28 mouse cellular contexts compared by ENCODE assay signal in genomic region chr2:51273300-51273699, GRCm38 (mm10).
DNase-seq lines count a peak whose midpoint lies in the region; ATAC-seq and TF ChIP-seq lines count a peak whose summit lies in the region.
"Had no signal": no experiment of that assay in that cellular context is flagged by ENCODE, and none has a peak within 500 bp of the region (broad histone marks: within the 10 kb centered on the region; RNA-seq: fewer than 3 reads in every experiment).

No protein-coding gene starts in this region.

- H3K4me2 ChIP-seq in kidney, postnatal 0 days (ENCODE audit: low read length): no peak overlapping the region
- H3K4me2 ChIP-seq in kidney, embryonic 15.5 days: no peak overlapping the region
- no peak overlapping the region for H3K4me2 ChIP-seq in CH12.LX (ENCODE audit: insufficient read depth, low read depth, poor library complexity, severe bottlenecking)
- H3K4me2 ChIP-seq: embryonic facial prominence, embryonic 15.5 days; forebrain, embryonic 12.5 days; forebrain, embryonic 15.5 days; heart, embryonic 11.5 days; hindbrain, embryonic 13.5 days had no signal

- H3K79me2 ChIP-seq in CH12.LX (replicated peaks; ENCODE audit: control insufficient read depth, extremely low read depth, insufficient read depth, poor library complexity, severe bottlenecking): no peaks in the 10 kb centered on the region

- DNase-seq in kidney, postnatal 0 days (ENCODE audit: low spot score): peak; percentile 58
- peak; percentile 7 for DNase-seq in CH12.LX (ENCODE audit: extremely low read depth)
- no peak for DNase-seq in cerebellum, postnatal 14 days
- DNase-seq in natural killer cell, adult 2 months (ENCODE audit: low spot score in 2 of 2): no peak
- DNase-seq in testis, postnatal 14 days (ENCODE audit: low spot score): no peak
- DNase-seq: adrenal gland, postnatal 10 days; adrenal gland, postnatal 36 days; cerebellum, adult 18-20 months; cerebellum, adult 9-10 months; cerebellum, postnatal 25 days; gastrocnemius, postnatal 10 days; gastrocnemius, postnatal 36 days; heart, adult 11 months; heart, postnatal 36 days had no signal

- H3K27me3 ChIP-seq in kidney, postnatal 0 days (ENCODE audit: insufficient read depth, low read length): no peaks in the 10 kb centered on the region
- no peaks in the 10 kb centered on the region for H3K27me3 ChIP-seq in kidney, embryonic 15.5 days
- no peaks in the 10 kb centered on the region for H3K27me3 ChIP-seq in CH12.LX (replicated peaks)
- H3K27me3 ChIP-seq: embryonic facial prominence, embryonic 15.5 days; forebrain, embryonic 12.5 days; forebrain, embryonic 15.5 days; hindbrain, embryonic 13.5 days; Patski had no signal

- dilution Hi-C loops in CH12.LX (cut with MboI; ENCODE audit: extremely low pct_ligation_motif_present, extremely low pct_unique_long_range_greater_than_20kb, low sequenced_read_pairs): no loop called here

- H3K9me3 ChIP-seq in kidney, postnatal 0 days (replicated peaks; ENCODE audit: low read length): no peaks in the 10 kb centered on the region
- H3K9me3 ChIP-seq in kidney, embryonic 15.5 days (replicated peaks): no peaks in the 10 kb centered on the region
- H3K9me3 ChIP-seq in CH12.LX (replicated peaks; ENCODE audit: low read length): no peaks in the 10 kb centered on the region
- H3K9me3 ChIP-seq: embryonic facial prominence, embryonic 15.5 days; forebrain, embryonic 12.5 days; forebrain, embryonic 15.5 days; hindbrain, embryonic 10.5 days; hindbrain, embryonic 13.5 days had no signal

- TF ChIP-seq CTCF in kidney, postnatal 0 days (IDR thresholded peaks at IDR 0.05; ENCODE audit: low read depth): no peak
- no peak for TF ChIP-seq CTCF in CH12.LX (conservative IDR thresholded peaks at IDR 0.05 in 1 of 2, IDR thresholded peaks at IDR 0.05 in 1 of 2; ENCODE audit: low read depth in 2 of 2, low read length in 2 of 2)
- TF ChIP-seq CTCF in embryonic fibroblast, embryonic 13.5 days (IDR thresholded peaks at IDR 0.05; ENCODE audit: borderline replicate concordance, insufficient read depth, low read length): no peak

- in situ Hi-C loops in CH12.LX (cut with MboI; ENCODE audit: low pct_ligation_motif_present, low pct_unique_long_range_greater_than_20kb, low sequenced_read_pairs): no loop called here

- 38% methylated on average over 5 of the region's 5 CpGs for WGBS in kidney, postnatal 0 days
- WGBS in kidney, embryonic 15.5 days: 44% methylated on average over 5 of the region's 5 CpGs

- TF ChIP-seq POLR2A in CH12.LX (IDR thresholded peaks at IDR 0.05; ENCODE audit: low read depth, low read length): no peak
- TF ChIP-seq POLR2A in embryonic fibroblast, embryonic 13.5 days (IDR thresholded peaks at IDR 0.05; ENCODE audit: low read depth, low read length): no peak

- no peak overlapping the region for H3K4me3 ChIP-seq in kidney, postnatal 0 days (replicated peaks; ENCODE audit: low read depth, low read length)
- H3K4me3 ChIP-seq in kidney, embryonic 15.5 days (replicated peaks): no peak overlapping the region
- H3K4me3 ChIP-seq in CH12.LX (replicated peaks in 1 of 3; ENCODE audit: low read depth in 2 of 3, low read length in 2 of 3, poor library complexity in 1 of 3): no peak overlapping the region
- H3K4me3 ChIP-seq in embryonic fibroblast, embryonic 13.5 days (ENCODE audit: insufficient read depth, low read length): no peak overlapping the region
- H3K4me3 ChIP-seq: embryonic facial prominence, embryonic 15.5 days; erythroblast, embryonic 14.5 days; forebrain, embryonic 12.5 days; forebrain, embryonic 15.5 days; hindbrain, embryonic 10.5 days; hindbrain, embryonic 13.5 days had no signal

- H3K36me3 ChIP-seq in kidney, postnatal 0 days (ENCODE audit: insufficient read depth, low read length): no peaks in the 10 kb centered on the region
- no peaks in the 10 kb centered on the region for H3K36me3 ChIP-seq in kidney, embryonic 15.5 days
- no peaks in the 10 kb centered on the region for H3K36me3 ChIP-seq in CH12.LX (replicated peaks in 1 of 2; ENCODE audit: control insufficient read depth in 1 of 2, insufficient read depth in 1 of 2, low read length in 1 of 2)
- H3K36me3 ChIP-seq: embryonic facial prominence, embryonic 15.5 days; forebrain, embryonic 12.5 days; forebrain, embryonic 15.5 days; hindbrain, embryonic 10.5 days; hindbrain, embryonic 13.5 days had no signal

- H3K9ac ChIP-seq in kidney, postnatal 0 days (ENCODE audit: low read depth, low read length): no peak overlapping the region
- H3K9ac ChIP-seq in kidney, embryonic 15.5 days: no peak overlapping the region
- H3K9ac ChIP-seq in CH12.LX (ENCODE audit: insufficient read depth, low read depth): no peak overlapping the region
- H3K9ac ChIP-seq: embryonic facial prominence, embryonic 15.5 days; forebrain, embryonic 12.5 days; forebrain, embryonic 15.5 days; hindbrain, embryonic 13.5 days had no signal

- H3K4me1 ChIP-seq in kidney, postnatal 0 days (replicated peaks; ENCODE audit: insufficient read depth, low read length): no peaks in the 10 kb centered on the region
- H3K4me1 ChIP-seq in kidney, embryonic 15.5 days: peaks cover 2% of the 10 kb centered on the region; the same call in 1 of the 2 replicates
- peaks cover 0 to 12% of the 10 kb centered on the region in 2 experiments; a peak in 2 of 4 replicates for H3K4me1 ChIP-seq in CH12.LX (ENCODE audit: control insufficient read depth in 1 of 2, insufficient read depth in 2 of 2)
- peaks cover 13% of the 10 kb centered on the region for H3K4me1 ChIP-seq in embryonic fibroblast, embryonic 13.5 days (ENCODE audit: control insufficient read depth, insufficient read depth, low read length)
- H3K4me1 ChIP-seq: forebrain, embryonic 12.5 days; forebrain, embryonic 15.5 days; hindbrain, embryonic 10.5 days; hindbrain, embryonic 13.5 days had no signal

- TF ChIP-seq EP300 in CH12.LX (IDR thresholded peaks at IDR 0.05; ENCODE audit: low read length): no peak

- TF ChIP-seq RAD21 in CH12.LX (IDR thresholded peaks at IDR 0.05; ENCODE audit: low read depth, low read length): no peak

- no peak for ATAC-seq in kidney, postnatal 0 days (replicated peaks; ENCODE audit: low FRiP score, low read depth)
- ATAC-seq in kidney, embryonic 15.5 days (replicated peaks; ENCODE audit: low FRiP score): no peak
- ATAC-seq: CD4-positive, CD25-positive, alpha-beta regulatory T cell, adult 4 months; forebrain, embryonic 15.5 days; hindbrain, postnatal 0 days; inflammation-experienced regulatory T-cells, adult 6 months; intestine, embryonic 16.5 days; Patski had no signal

- no peak overlapping the region for H3K27ac ChIP-seq in kidney, postnatal 0 days
- no peak overlapping the region for H3K27ac ChIP-seq in kidney, embryonic 15.5 days
- H3K27ac ChIP-seq in CH12.LX (ENCODE audit: insufficient read depth, low read depth): no peak overlapping the region
- peak overlapping the region; percentile 60; the same call in 1 of the 2 replicates for H3K27ac ChIP-seq in embryonic fibroblast, embryonic 13.5 days (ENCODE audit: insufficient read depth, low read length)
- H3K27ac ChIP-seq: forebrain, embryonic 12.5 days; forebrain, embryonic 15.5 days; hindbrain, embryonic 10.5 days; hindbrain, embryonic 13.5 days; hindbrain, postnatal 0 days had no signal

TF ChIP-seq in CH12.LX, 34 proteins besides CTCF, POLR2A, EP300 and RAD21:
- TF ChIP-seq MAZ (IDR thresholded peaks at IDR 0.05; ENCODE audit: low read depth, low read length) (no peak), HCFC1 (IDR thresholded peaks at IDR 0.05; ENCODE audit: low read depth, low read length) (no peak), RCOR1 (conservative IDR thresholded peaks at IDR 0.05; ENCODE audit: low read depth, low read length) (no peak), MAX (IDR thresholded peaks at IDR 0.05; ENCODE audit: low read length) (no peak), TBP (conservative IDR thresholded peaks at IDR 0.05; ENCODE audit: low read depth, low read length) (no peak), ZC3H11A (IDR thresholded peaks at IDR 0.05; ENCODE audit: low read depth, low read length) (no peak), KAT2A (IDR thresholded peaks at IDR 0.05; ENCODE audit: insufficient replicate concordance, low read length) (no peak), USF1 (IDR thresholded peaks at IDR 0.05; ENCODE audit: low read depth, low read length) (no peak), MXI1 (IDR thresholded peaks at IDR 0.05; ENCODE audit: low read depth, low read length) (no peak), MAFK (IDR thresholded peaks at IDR 0.05; ENCODE audit: insufficient replicate concordance, low read length) (no peak), UBTF (IDR thresholded peaks at IDR 0.05; ENCODE audit: low read depth, low read length) (no peak), POLR2AphosphoS2 (IDR thresholded peaks at IDR 0.05; ENCODE audit: low read depth, low read length) (no peak)

Comparison
In these comparisons a context has a peak if more than half of its experiments do, and no peak if none do; other contexts are left out.
1. DNase-seq: peak in kidney, postnatal 0 days (single experiment) and CH12.LX (single experiment); none in cerebellum, postnatal 14 days (0 of 2), natural killer cell, adult 2 months (0 of 2) and testis, postnatal 14 days (single experiment).